Mouse (Mus musculus): ENCODE measurements at regions not wholly inside any gene's neighbourhood (a gene's known extent, or its start where the extent isn't known, plus 50 kb on each side); places are given as distances from the start of the nearest gene placed in this dataset.
"Not testable (repeated sequence)": the region's sequence is repeated elsewhere in the genome, so short reads cannot be mapped to it uniquely, and the experiment has no call there.

DNA sequence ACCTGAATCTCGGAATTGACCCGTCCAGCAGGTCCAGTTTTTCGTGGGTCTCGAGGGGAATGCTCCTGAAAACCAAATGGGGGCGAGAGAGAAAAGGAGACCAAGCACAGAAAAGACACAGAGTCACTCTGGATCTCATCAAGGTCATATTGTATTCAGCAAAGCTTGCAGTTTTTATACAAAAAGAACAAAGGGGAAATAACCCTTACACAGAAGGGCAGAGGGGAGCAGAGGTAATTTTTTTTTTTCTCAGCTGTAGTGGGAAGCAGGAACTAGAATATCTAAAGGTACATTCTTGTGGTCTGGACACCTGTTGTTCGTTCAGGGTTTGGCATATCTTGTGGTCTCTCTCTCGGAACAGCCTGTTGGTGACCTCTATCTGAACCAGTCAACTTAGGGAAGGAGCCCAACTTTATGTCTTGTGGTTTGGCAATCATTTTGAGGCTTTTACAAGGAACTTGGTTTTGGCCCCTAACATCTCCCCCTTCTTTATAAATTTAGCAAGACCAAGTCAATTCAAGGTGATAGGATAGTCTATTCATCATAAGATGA, 1645.9 kb upstream of the Cdh9 start:
- DNase-seq (ENCODE audit: low spot score), result no peak

DNA sequence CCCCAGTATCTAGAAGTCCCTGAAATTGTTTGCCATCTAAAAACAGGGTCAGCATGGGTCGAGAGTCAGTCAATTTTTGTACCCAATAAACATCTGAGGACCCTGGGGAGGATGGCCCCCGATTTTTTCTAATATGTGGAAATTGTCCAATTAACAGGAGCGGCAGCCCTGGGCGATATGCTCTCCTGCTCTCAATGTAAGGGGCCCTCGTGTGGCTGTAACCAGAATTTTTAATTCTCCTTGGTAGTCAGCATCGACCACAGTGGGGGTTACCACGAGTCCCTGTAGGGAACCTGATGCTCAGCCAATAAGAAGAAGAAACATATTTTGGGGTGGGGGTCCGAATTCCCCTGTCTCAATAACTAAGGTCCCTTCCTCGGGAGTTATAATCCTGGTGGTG, 1639.9 kb upstream of the Cdh9 start:
- DNase-seq (ENCODE audit: low spot score), result not testable (repeated sequence)

DNA sequence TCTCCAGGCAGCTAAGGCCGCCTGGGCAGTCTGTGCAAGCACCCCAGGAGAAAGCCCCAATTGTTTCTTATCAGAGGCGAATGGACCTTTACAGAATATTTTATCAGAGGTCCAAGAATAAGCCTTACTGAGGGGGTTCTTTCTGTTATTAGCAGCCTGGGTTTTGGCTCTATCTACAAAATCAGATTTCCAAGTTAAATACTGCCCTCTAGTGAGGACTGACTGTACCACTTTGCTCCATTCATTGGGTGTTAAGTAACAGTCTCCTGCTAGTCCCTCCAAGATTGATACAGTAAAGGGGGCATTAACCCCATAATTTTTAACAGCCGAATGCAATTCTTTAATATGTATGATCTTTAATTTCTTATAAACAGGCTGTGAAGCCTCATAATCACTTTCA, 1638.8 kb upstream of the Cdh9 start:
- peak; percentile 7 for DNase-seq (ENCODE audit: low spot score)

DNA sequence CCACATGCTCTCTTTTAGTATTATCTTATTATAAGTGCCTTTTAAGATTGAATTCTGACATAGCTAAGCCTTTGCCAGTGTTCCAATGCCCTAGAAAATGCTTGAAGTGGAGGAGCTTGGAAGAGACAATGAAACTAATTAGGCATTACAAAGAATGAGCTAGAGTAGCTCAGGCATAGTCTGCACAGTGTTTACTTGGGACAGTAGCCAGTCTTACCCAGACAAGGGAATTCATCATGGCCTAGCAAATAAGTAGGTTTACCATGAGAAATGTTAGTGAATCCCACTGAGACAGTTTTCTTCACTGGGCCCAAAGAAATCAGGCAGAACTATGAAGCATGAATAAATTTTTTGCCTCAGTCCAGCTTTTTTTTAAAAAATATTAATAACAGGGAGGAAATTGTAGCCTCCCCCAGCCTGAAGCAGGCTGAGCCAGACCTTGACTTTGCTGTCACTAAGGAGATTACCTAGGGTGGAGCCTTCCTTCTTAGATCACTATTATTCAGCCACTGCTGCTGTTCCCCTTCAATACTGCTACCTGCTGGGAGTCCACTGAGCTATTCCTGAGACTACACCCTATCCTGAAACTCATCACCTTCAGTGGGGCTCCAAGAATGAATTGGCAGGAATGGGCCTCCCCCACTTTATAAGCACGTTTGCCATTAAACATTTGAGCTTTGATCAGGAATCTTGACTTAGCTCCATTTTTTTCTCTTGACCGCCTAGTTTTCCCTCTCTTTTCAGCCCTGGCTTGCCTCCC, 1636.8 kb upstream of the Cdh9 start:
- DNase-seq (ENCODE audit: low spot score), result no peak

DNA sequence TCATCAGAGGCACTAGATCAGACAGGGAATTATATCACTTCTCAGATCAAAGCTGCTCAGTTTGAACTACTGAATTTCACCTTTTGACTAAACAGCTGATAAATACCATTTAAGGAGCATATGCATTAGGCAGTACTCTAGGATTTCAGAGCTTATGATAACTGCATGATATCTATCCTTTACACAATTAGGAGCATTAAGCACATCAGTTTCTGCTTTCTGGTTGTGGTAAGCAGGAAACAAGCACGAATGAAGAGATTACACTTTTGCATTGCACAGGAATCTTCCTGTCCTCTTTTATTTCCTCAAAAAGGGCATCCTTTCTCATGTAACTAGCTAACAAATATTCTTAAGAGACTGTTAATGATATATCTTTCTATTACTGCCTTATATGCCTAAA, 1631.2 kb upstream of the Cdh9 start:
- no peak for DNase-seq (ENCODE audit: low spot score)

DNA sequence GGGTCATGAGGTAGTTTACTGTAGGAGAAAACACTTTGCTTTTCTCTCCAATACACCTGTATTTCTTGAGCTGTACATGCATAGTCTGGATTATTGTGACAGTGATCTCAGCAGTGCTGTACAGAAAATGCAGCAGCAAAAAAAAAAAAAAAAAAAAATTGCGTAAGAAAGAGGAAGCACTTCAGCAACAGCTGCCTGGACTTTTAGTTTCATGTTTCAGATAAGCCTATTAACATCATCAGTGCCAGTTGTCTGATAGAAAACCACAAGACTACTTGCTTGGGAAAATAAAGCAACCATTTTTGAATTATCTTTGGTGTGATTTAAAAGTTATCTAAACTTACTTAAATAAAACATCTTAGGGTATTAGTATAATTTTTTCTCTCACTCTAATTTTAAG, 1626.4 kb upstream of the Cdh9 start:
- no peak for DNase-seq (ENCODE audit: low spot score)

DNA sequence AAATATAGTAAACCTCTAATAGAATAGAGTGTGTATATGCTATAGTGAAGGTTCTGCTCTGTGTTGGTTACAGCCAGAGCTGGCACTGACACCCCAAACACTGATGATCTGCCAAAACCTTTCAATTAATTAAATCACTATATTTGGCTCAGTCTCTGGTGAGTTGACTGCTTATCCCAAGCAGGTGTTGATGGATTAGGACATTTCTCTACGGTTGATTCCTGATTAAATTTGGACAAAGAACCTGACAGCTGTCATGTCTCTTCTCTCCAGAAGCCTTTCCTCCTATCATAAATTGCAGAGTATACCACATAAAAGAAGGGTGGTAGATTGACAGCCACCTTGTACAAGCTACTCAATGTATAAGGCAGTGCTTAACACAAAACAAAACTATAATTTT, 1608.4 kb upstream of the Cdh9 start:
- no peak for DNase-seq (ENCODE audit: low spot score)

DNA sequence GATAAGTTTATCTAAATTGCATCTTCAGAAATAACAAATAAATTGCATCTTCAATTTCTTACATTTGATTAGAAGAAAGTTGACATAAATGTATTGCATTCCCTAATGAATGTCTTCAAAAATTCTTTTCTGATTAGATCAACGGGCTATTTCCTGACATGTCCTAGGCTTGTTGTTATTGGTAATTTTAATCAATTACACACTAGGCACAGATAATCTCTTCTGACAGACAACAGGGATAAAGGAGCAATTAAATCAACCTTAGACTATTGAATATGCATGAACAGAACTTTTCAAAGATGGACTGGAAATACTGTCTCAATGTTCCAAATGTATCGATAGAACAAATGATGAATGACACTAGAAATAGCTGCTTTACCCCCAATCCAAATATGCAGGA, 1579.8 kb upstream of the Cdh9 start:
- no peak for DNase-seq (ENCODE audit: low spot score)

DNA sequence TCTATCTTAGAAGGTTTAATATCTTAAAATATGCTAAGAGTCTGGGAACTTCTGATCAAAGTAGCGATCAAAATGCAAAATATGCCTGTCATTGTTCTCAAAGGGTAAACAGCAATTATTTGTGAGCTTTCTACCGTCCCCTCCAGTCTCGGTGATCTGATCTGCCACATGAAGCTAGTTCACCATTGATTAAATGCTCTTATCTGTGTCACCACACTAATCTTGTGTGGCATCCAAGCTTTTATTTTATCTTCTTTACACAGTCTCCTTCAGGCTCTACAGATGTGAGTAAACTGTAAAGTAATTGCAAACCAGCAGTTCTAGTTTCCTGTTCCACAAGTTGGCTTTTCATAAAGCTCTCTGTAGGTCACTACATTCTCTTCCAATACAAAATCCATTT, 1573.1 kb upstream of the Cdh9 start:
- no peak for DNase-seq (ENCODE audit: low spot score)

DNA sequence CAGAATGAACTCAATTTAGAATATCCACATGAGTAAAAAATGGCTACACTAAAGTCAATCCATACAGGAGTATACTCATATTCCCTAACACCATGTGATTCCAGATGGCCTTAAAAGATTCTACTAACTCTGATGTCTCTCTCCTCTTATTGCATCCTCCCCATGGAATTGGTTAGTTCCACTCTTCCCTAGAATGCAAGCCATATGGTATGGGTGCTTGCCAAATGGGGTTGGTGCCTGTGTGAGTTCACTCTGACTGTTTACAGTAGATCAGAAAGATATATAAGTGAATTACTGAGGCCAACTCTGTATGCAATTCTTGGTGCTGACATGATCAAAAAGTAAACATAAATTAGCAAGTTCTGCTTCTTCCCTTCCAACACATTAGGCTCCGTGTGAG, 1558.2 kb upstream of the Cdh9 start:
- DNase-seq (ENCODE audit: low spot score), result no peak

DNA sequence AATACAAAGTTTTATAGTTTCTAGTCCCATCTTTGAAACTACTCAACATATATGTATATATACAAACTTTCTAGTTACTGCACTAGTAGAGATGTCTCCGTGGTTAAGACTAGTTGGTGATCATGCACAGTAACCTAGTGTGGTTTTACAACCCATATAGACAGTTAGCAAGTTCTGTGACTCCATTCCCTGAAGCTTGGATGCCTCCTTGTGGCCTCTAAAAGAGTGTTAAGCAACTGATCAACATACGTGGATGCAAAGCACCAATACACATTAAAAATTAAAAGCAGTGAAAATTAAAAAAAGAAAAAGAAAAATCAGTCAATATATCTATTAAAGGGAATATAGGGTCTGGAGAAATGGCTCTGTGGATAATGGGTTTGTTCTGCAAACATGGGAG, 1508.3 kb upstream of the Cdh9 start:
- no peak for DNase-seq (ENCODE audit: low spot score)

DNA sequence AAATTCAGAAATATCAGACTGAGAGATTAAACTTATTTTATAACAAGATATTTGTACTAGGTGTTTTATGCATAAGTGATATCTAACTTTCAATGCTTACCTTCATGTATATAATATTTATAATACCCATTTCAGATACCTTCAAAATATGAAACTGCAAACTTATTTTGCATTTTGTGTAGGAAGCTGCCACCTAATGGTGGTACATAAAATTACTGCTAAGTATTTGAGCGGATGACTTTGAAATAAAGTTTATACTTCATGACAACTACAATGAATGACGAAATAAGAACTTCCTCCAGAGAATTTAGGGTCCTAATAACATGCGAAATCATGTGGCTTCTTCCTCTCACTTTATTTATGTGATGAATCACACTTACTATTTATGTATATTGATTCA, 1498.6 kb upstream of the Cdh9 start:
- DNase-seq (ENCODE audit: low spot score), result no peak

DNA sequence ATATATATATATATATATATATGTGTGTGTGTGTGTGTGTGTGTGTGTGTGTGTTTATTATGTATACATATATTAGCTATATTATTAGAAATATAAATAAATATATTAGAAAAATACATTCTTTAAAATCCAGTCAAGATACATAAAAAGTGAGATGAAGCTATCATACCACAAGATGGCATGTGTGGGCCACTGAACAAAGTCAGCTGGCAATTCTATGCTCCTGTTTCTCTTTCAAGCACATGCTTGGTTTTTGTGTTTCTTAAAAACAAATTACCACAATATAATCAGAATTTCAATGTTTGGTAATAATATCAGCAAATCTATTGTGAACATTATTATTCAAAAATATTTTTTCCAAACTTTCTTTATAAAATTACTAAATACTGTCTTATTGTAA, 1490.2 kb upstream of the Cdh9 start:
- DNase-seq (ENCODE audit: low spot score), result no peak
